Mouse (Mus musculus) testis, postnatal 14 days (tissue): ENCODE results near the gene Gdf1.

ENCODE experiments used
- DNase-seq: peaks from one replicate; pipeline ENCODE4 v3.0.0; 2021; ENCODE audit warnings: low spot score

Gene Gdf1

GRCm38 (mm10) chr8:70330741-70331364, 1.2 kb downstream of the Gdf1 start:
- DNase-seq, result peak; percentile 55

GRCm38 (mm10) chr8:70331526-70331925, 1.9 kb downstream of the Gdf1 start:
- DNase-seq, result no peak

- DNase-seq, result peak; percentile 58
These were observed 2.7 kb downstream of the Gdf1 start for GRCm38 (mm10) chr8:70332070-70332877.

GRCm38 (mm10) chr8:70332878-70333202, 3.2 kb downstream of the Gdf1 start:
- no peak for DNase-seq

GRCm38 (mm10) chr8:70338931-70339330, 9.3 kb downstream of the Gdf1 start:
- no peak for DNase-seq

GRCm38 (mm10) chr8:70340659-70341058, 11.0 kb downstream of the Gdf1 start:
- DNase-seq, result no peak

GRCm38 (mm10) chr8:70342007-70342406, 12.4 kb downstream of the Gdf1 start:
- no peak for DNase-seq

GRCm38 (mm10) chr8:70343076-70343475, 13.5 kb downstream of the Gdf1 start:
- no peak for DNase-seq

GRCm38 (mm10) chr8:70343696-70344095, 14.1 kb downstream of the Gdf1 start:
- DNase-seq, result no peak

GRCm38 (mm10) chr8:70344279-70344678, 14.7 kb downstream of the Gdf1 start:
- DNase-seq, result no peak

GRCm38 (mm10) chr8:70347443-70347842, 17.8 kb downstream of the Gdf1 start:
- DNase-seq, result no peak

GRCm38 (mm10) chr8:70347860-70348420, 18.3 kb downstream of the Gdf1 start:
- DNase-seq, result no peak

- DNase-seq, result no peak
These were observed 21.7 kb downstream of the Gdf1 start for GRCm38 (mm10) chr8:70351035-70351999.

GRCm38 (mm10) chr8:70352000-70352384, 22.4 kb downstream of the Gdf1 start:
- no peak for DNase-seq

- DNase-seq, result peak; percentile 78
These were observed 23.1 kb downstream of the Gdf1 start for GRCm38 (mm10) chr8:70352657-70353151.

- peak; percentile 99 for DNase-seq
These were observed 23.7 kb downstream of the Gdf1 start, which contains the start of gene Upf1 for GRCm38 (mm10) chr8:70353194-70353817. TSS of gene Upf1 (minus strand) at chr8:70353278.

- no peak for DNase-seq
These were observed 24.4 kb downstream of the Gdf1 start for GRCm38 (mm10) chr8:70354004-70354403.

GRCm38 (mm10) chr8:70356111-70356510, 26.5 kb downstream of the Gdf1 start:
- no peak for DNase-seq

- DNase-seq, result no peak
These were observed 29.8 kb downstream of the Gdf1 start for GRCm38 (mm10) chr8:70359411-70359810.

GRCm38 (mm10) chr8:70360769-70361168, 31.2 kb downstream of the Gdf1 start:
- DNase-seq, result no peak

GRCm38 (mm10) chr8:70361484-70362032, 31.9 kb downstream of the Gdf1 start:
- no peak for DNase-seq
